Mouse (Mus musculus) cerebellum, adult 9-10 months (tissue): ENCODE data around the gene Galnt3.

Experiments
- DNase-seq: peaks from one replicate; pipeline ENCODE4 v3.0.0; 2022

The Galnt3 gene

GRCm38 (mm10) chr2:66103740-66104436 is 20.9 kb downstream of the Galnt3 start:
- no peak for DNase-seq

- no peak for DNase-seq
Observed at GRCm38 (mm10) chr2:66101686-66102304, 23.0 kb downstream of the Galnt3 start.

- no peak for DNase-seq
Observed at GRCm38 (mm10) chr2:66100671-66101351, 24.0 kb downstream of the Galnt3 start.

DNA sequence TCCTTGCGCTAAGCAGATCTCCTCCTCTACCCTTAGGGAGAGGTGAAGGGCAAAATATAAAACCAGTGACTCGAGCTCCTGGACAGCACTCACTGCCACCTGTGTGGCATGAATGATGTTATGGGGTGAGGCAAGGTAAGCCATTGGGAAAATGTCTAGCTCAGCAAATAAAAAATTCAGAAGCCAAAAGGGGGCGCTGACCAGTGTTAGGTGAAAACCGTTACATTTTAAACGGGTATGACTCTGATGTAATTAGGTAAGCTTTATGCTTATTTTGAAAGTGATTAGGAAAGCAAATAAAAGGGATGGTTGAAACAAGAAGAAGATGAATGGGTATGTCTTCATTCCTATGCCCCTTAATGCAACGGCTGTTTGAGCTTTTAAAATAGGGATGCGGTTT is 24.6 kb downstream of the Galnt3 start:
- DNase-seq, result no peak

- DNase-seq, result no peak
Observed at GRCm38 (mm10) chr2:66094622-66095181, 30.1 kb downstream of the Galnt3 start.

- DNase-seq, result no peak
Observed at GRCm38 (mm10) chr2:66091296-66091695, 33.5 kb downstream of the Galnt3 start.

GRCm38 (mm10) chr2:66081876-66082275 is 42.9 kb downstream of the Galnt3 start:
- no peak for DNase-seq

- DNase-seq, result no peak
Observed at GRCm38 (mm10) chr2:66080731-66081130, 44.1 kb downstream of the Galnt3 start.

- DNase-seq, result no peak
Observed at GRCm38 (mm10) chr2:66069454-66069853, 55.3 kb downstream of the Galnt3 start.

DNA sequence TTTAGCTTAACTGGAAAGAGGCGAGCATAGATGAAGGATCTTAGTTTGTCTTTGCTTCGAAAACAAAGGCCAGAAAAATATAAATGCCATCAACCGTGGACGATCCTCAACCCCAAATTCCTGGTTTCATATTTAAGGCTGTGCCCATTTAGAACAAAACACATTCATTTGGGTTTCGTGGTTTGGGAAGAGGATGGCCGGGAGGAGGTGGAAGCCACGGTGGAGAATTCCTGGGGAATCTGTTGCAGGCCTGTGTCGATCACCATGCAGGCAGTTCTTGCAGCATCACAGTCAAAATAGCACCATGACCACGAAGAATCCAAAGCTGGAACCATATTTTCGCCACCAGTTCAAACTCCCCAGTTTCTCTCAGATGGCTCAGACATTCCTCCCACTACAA is 61.5 kb downstream of the Galnt3 start:
- DNase-seq, result no peak

DNA sequence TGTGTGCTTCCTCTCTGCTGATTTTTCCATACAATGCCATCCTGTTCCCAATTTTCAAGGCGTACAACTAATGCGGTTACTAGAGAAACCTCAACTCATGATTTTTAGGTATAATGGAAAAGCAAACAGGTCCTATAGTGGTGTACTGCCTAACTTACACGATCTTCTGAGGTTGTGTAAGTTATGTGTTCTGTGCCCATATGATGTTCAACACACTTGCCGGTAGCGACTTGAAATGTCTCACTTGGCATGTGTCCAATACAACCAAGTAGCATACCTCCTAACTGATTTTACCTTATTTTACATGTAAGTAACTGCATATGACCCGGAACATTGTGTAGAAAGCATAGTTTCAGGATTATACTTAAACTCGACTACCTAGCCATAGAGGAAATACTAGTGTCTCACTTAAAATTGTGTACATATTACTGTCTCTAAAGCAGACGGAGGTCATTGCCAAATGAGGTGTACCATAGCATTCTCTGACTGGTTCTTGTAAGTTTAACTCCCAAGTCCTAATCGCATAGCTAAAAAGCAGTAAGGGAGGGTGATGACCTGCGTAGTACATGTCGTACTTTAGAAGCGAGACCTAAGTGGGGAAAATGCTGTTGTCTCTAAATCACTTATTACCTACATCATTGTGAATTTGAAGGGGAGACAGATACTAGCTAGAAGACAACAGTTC is 80.2 kb downstream of the Galnt3 start:
- no peak for DNase-seq

- no peak for DNase-seq
Observed at GRCm38 (mm10) chr2:66043441-66044404, 81.1 kb downstream of the Galnt3 start.

GRCm38 (mm10) chr2:66041917-66042419 is 82.8 kb downstream of the Galnt3 start:
- DNase-seq, result peak; percentile 82

- DNase-seq, result no peak
Observed at GRCm38 (mm10) chr2:66041203-66041916, 83.4 kb downstream of the Galnt3 start.

GRCm38 (mm10) chr2:66040611-66041010 is 84.2 kb downstream of the Galnt3 start:
- DNase-seq, result no peak

DNA sequence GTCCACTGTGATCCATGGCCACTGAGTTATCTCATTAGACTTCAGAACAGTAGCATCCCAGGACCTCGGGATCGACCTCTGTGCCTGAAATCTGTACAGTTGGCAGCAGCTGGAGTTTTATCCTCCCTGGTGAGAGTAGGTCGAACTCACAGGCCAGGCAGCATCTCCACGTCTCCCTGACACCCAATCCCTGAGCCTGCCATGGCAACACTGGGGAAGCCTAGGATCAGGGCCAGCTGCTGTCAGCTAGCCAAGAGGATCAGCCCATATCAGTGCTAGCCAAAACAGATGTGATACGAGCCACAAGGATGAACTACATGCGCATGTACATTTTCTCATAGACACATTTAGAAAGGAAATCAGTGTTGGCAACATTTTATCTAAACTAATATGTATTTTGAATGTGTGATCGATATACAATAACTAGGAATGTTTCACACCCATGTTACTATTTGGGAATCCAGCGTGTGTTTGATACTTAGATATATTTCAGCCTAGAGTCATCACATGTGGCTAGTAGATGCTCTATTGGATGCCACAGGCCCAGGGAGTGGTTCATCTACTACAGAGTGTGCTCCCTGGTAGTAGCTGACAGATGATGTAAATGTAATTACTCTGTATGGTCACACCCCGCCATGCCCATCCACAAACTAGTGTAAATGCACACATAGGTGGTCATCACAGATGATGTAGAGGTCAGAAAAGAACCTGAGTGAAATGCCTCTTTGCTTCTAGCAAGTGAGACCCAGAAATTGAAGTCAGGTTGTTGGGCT is 89.7 kb downstream of the Galnt3 start:
- DNase-seq, result no peak
